12 mouse cellular contexts compared by ENCODE assay signal in genomic region chr3:97930141-97930786, GRCm38 (mm10). TPM values are rescaled to one million over a fixed set of nuclear protein-coding genes. Genes with fewer than 3 reads are reported as not detected.
DNase-seq lines count a peak whose midpoint lies in the region; ATAC-seq and TF ChIP-seq lines count a peak whose summit lies in the region.
"Had no signal": no experiment of that assay in that cellular context is flagged by ENCODE, and none has a peak within 500 bp of the region (broad histone marks: within the 10 kb centered on the region; RNA-seq: fewer than 3 reads in every experiment).

No protein-coding gene starts in this region.

- H3K4me1 ChIP-seq in intestine, postnatal 0 days (replicated peaks; ENCODE audit: control insufficient read depth, insufficient read depth, low read length) = no peaks in the 10 kb centered on the region
- H3K4me1 ChIP-seq in intestine, embryonic 15.5 days (replicated peaks) = peaks cover 17% of the 10 kb centered on the region
- peaks cover 23 to 42% of the 10 kb centered on the region in 2 experiments for H3K4me1 ChIP-seq in MEL (ENCODE audit: control insufficient read depth in 1 of 2, insufficient read depth in 2 of 2, low read length in 2 of 2)
- H3K4me1 ChIP-seq in liver, embryonic 13.5 days (replicated peaks) = peaks cover 73% of the 10 kb centered on the region

- no peak overlapping the region for H3K27ac ChIP-seq in intestine, postnatal 0 days (ENCODE audit: low read depth, low read length)
- no peak overlapping the region for H3K27ac ChIP-seq in intestine, embryonic 15.5 days
- peak overlapping the region; percentile 69 for H3K27ac ChIP-seq in MEL (ENCODE audit: control insufficient read depth, low read depth, low read length)
- H3K27ac ChIP-seq in liver, embryonic 13.5 days = no peak overlapping the region
- H3K27ac ChIP-seq: midbrain, embryonic 12.5 days had no signal

- H3K9ac ChIP-seq in intestine, postnatal 0 days (ENCODE audit: low read depth, low read length) = no peak overlapping the region
- H3K9ac ChIP-seq in intestine, embryonic 15.5 days = no peak overlapping the region
- peak overlapping the region; percentile 76 for H3K9ac ChIP-seq in MEL (ENCODE audit: control insufficient read depth, low read depth, low read length, poor library complexity, severe bottlenecking)
- H3K9ac ChIP-seq in liver, embryonic 13.5 days = no peak overlapping the region; the same call in 1 of the 2 replicates
- H3K9ac ChIP-seq: midbrain, embryonic 12.5 days had no signal

- TF ChIP-seq POLR2A in MEL (IDR thresholded peaks at IDR 0.05; ENCODE audit: control insufficient read depth in 1 of 2, insufficient read depth in 1 of 2, low read depth in 1 of 2, low read length in 2 of 2, poor library complexity in 1 of 2) = no peak; a peak in 1 of 4 replicates
- TF ChIP-seq POLR2A in brain, embryonic 14.5 days (IDR thresholded peaks at IDR 0.05; ENCODE audit: borderline replicate concordance, extremely low read depth, insufficient read depth, insufficient read length, poor library complexity, severe bottlenecking) = no peak

- TF ChIP-seq CTCF in intestine, postnatal 0 days (IDR thresholded peaks at IDR 0.05; ENCODE audit: low read depth) = peak; percentile 36; the same call in 1 of the 2 replicates
- peak in 1 of 3 experiments; percentile 13; a peak in 1 of 6 replicates for TF ChIP-seq CTCF in MEL (IDR thresholded peaks at IDR 0.05 in 2 of 3, conservative IDR thresholded peaks at IDR 0.05 in 1 of 3; ENCODE audit: control insufficient read depth in 1 of 3, insufficient read depth in 1 of 3, low read depth in 2 of 3, low read length in 3 of 3, poor library complexity in 1 of 3, severe bottlenecking in 1 of 3)
- TF ChIP-seq CTCF in brain, embryonic 14.5 days (IDR thresholded peaks at IDR 0.05; ENCODE audit: borderline replicate concordance, extremely low read depth, insufficient read depth, insufficient read length) = no peak

- no peak overlapping the region for H3K4me2 ChIP-seq in intestine, postnatal 0 days (replicated peaks; ENCODE audit: low read depth)
- no peak overlapping the region for H3K4me2 ChIP-seq in intestine, embryonic 15.5 days (replicated peaks)
- H3K4me2 ChIP-seq in liver, embryonic 13.5 days = peak overlapping the region; percentile 3; the same call in 1 of the 2 replicates
- H3K4me2 ChIP-seq: midbrain, embryonic 12.5 days had no signal

- peak; percentile 76 for DNase-seq in MEL (ENCODE audit: low read depth, low spot score)
- peak; percentile 12 for DNase-seq in brain, embryonic 14.5 days (ENCODE audit: low read depth)
- DNase-seq in liver, embryonic 13.5 days = no peak
- no peak for DNase-seq in kidney, postnatal 25 days
- DNase-seq: cerebellum, adult 11-12 months; kidney, postnatal 14 days had no signal

- TF ChIP-seq EP300 in MEL (IDR thresholded peaks at IDR 0.05; ENCODE audit: low read depth in 1 of 2, low read length in 2 of 2) = no peak; a peak in 2 of 4 replicates

- H3K9me3 ChIP-seq in intestine, postnatal 0 days (ENCODE audit: control insufficient read depth) = no peaks in the 10 kb centered on the region
- no peaks in the 10 kb centered on the region for H3K9me3 ChIP-seq in intestine, embryonic 15.5 days
- H3K9me3 ChIP-seq in MEL (replicated peaks; ENCODE audit: insufficient read depth, low read length) = no peaks in the 10 kb centered on the region
- no peaks in the 10 kb centered on the region for H3K9me3 ChIP-seq in liver, embryonic 13.5 days (replicated peaks)
- H3K9me3 ChIP-seq: G1E; midbrain, embryonic 12.5 days had no signal

- ATAC-seq in intestine, postnatal 0 days = no peak
- no peak for ATAC-seq in intestine, embryonic 15.5 days
- no peak for ATAC-seq in liver, embryonic 13.5 days (ENCODE audit: low read depth)
- no peak for ATAC-seq in erythroid progenitor cell, adult 5-6 weeks (replicated peaks; ENCODE audit: low FRiP score, poor library complexity, severe bottlenecking)

- H3K36me3 ChIP-seq in intestine, postnatal 0 days (ENCODE audit: control insufficient read depth, insufficient read depth) = no peaks in the 10 kb centered on the region
- no peaks in the 10 kb centered on the region for H3K36me3 ChIP-seq in intestine, embryonic 15.5 days
- H3K36me3 ChIP-seq in MEL (ENCODE audit: control insufficient read depth in 1 of 2, insufficient read depth in 2 of 2, low read length in 2 of 2) = peaks cover 0 to 33% of the 10 kb centered on the region in 2 experiments; a peak in 2 of 4 replicates
- H3K36me3 ChIP-seq in liver, embryonic 13.5 days = no peaks in the 10 kb centered on the region
- H3K36me3 ChIP-seq: midbrain, embryonic 12.5 days had no signal

- no peaks in the 10 kb centered on the region; the same call in 1 of the 2 replicates for H3K79me2 ChIP-seq in MEL (ENCODE audit: control insufficient read depth, insufficient read depth, low read length, poor library complexity)

- 56% methylated on average over 12 of the region's 12 CpGs for WGBS in intestine, postnatal 0 days
- 54% methylated on average over 12 of the region's 12 CpGs for WGBS in intestine, embryonic 15.5 days
- 38% methylated on average over 12 of the region's 12 CpGs for WGBS in liver, embryonic 13.5 days (ENCODE audit: insufficient replicate concordance)

- no peaks in the 10 kb centered on the region for H3K27me3 ChIP-seq in intestine, postnatal 0 days (replicated peaks; ENCODE audit: control insufficient read depth, insufficient read depth, low read length)
- no peaks in the 10 kb centered on the region for H3K27me3 ChIP-seq in intestine, embryonic 15.5 days (replicated peaks)
- H3K27me3 ChIP-seq in MEL (ENCODE audit: control insufficient read depth in 1 of 2, insufficient read depth in 2 of 2, low read length in 2 of 2) = no peaks in the 10 kb centered on the region
- no peaks in the 10 kb centered on the region for H3K27me3 ChIP-seq in liver, embryonic 13.5 days

- TF ChIP-seq RAD21 in MEL (IDR thresholded peaks at IDR 0.05; ENCODE audit: low read depth, low read length) = peak; percentile 12; the same call in 1 of the 2 replicates

- no peak overlapping the region for H3K4me3 ChIP-seq in intestine, postnatal 0 days (ENCODE audit: low read depth, low read length)
- no peak overlapping the region for H3K4me3 ChIP-seq in intestine, embryonic 15.5 days (replicated peaks)
- peak overlapping the region; percentile 60 to 72 for H3K4me3 ChIP-seq in MEL (ENCODE audit: control insufficient read depth in 1 of 2, insufficient read depth in 1 of 2, low read depth in 2 of 2, low read length in 2 of 2)
- H3K4me3 ChIP-seq in liver, embryonic 13.5 days (replicated peaks) = no peak overlapping the region
- H3K4me3 ChIP-seq: left cerebral cortex, adult 2 months; midbrain, embryonic 12.5 days had no signal

TF ChIP-seq in MEL, 35 proteins besides CTCF, POLR2A, EP300 and RAD21 (continues in another document):
- TF ChIP-seq UBTF (IDR thresholded peaks at IDR 0.05; ENCODE audit: borderline replicate concordance, insufficient read depth, low read depth, low read length) (no peak), ETS1 (IDR thresholded peaks at IDR 0.05; ENCODE audit: low read depth, low read length) (no peak), ZC3H11A (IDR thresholded peaks at IDR 0.05; ENCODE audit: low read depth, low read length) (no peak), ZNF384 (IDR thresholded peaks at IDR 0.05; ENCODE audit: low read depth, low read length) (no peak), ZMIZ1 (IDR thresholded peaks at IDR 0.05; ENCODE audit: low read depth, low read length) (no peak), MEF2A (IDR thresholded peaks at IDR 0.05; ENCODE audit: extremely low read depth, insufficient replicate concordance, low read depth, low read length, poor library complexity, severe bottlenecking) (no peak), NELFE (IDR thresholded peaks at IDR 0.05; ENCODE audit: low read depth, low read length) (no peak), TBP (IDR thresholded peaks at IDR 0.05; ENCODE audit: low read depth, low read length) (0 out of 2 replicates have a peak, but pooled peaks have one; percentile 39), SMC3 (IDR thresholded peaks at IDR 0.05; ENCODE audit: low read depth, low read length) (peak; percentile 39), MAFK (IDR thresholded peaks at IDR 0.05; ENCODE audit: borderline replicate concordance, low read depth, low read length) (no peak), MXI1 (IDR thresholded peaks at IDR 0.05; ENCODE audit: low read depth, low read length) (0 out of 2 replicates have a peak, but pooled peaks have one; percentile 19), USF2 (IDR thresholded peaks at IDR 0.05; ENCODE audit: borderline replicate concordance in 1 of 2, insufficient read depth in 1 of 2, low read depth in 1 of 2, low read length in 2 of 2) (no peak), POLR2AphosphoS5 (IDR thresholded peaks at IDR 0.05; ENCODE audit: borderline replicate concordance, low read depth, low read length) (no peak), SIN3A (IDR thresholded peaks at IDR 0.05; ENCODE audit: low read length) (peak; percentile 56), KAT2A (conservative IDR thresholded peaks at IDR 0.05; ENCODE audit: low read depth, low read length) (no peak), JUND (IDR thresholded peaks at IDR 0.05; ENCODE audit: low read depth, low read length) (no peak)

RNA-seq across cellular contexts. Expression of gene Sec22b, which starts 29.3 kb away (rescaled TPM):
- 226 and 228 TPM in 2 replicates for polyA plus RNA-seq in intestine, postnatal 0 days (2015; fragmentation: Nextera tagmentation; extraction: Ambion mirVana)
- polyA plus RNA-seq in intestine, embryonic 15.5 days (2015; fragmentation: Nextera tagmentation; extraction: Ambion mirVana) = 132 and 142 TPM in 2 replicates
- total RNA-seq in MEL (2012; rRNA removed) = 35.3 and 36.8 TPM in 2 replicates
- 10 to 100 TPM in 1 of 2 experiments, not detected in 1; 43.3 TPM for polyA plus RNA-seq in MEL (2012; ENCODE audit: insufficient read depth in 1 of 2, insufficient read length in 2 of 2, low read depth in 1 of 2, low replicate concordance in 2 of 2, missing spikeins in 1 of 2)
- polyA plus RNA-seq in brain, embryonic 14.5 days (2012; rRNA removed) = 51.2 and 53.4 TPM in 2 replicates
- 60.8 and 67.3 TPM in 2 replicates for polyA plus RNA-seq in liver, embryonic 13.5 days (2015; fragmentation: Nextera tagmentation; extraction: Ambion mirVana)
- total RNA-seq in erythroid progenitor cell, adult 5-6 weeks (2015; ENCODE audit: low replicate concordance) = 23.5 and 38.2 TPM in 2 replicates
- 8.7 and 31.7 TPM in 2 replicates for total RNA-seq in erythroid progenitor cell, adult 5-6 weeks (2017; ENCODE audit: low replicate concordance)

RNA-seq across cellular contexts. Expression of gene Pde4dip, which starts 41.8 kb away (rescaled TPM):
- polyA plus RNA-seq in intestine, postnatal 0 days (2015; fragmentation: Nextera tagmentation; extraction: Ambion mirVana) = 10.0 and 12.4 TPM in 2 replicates
- 23.7 and 23.8 TPM in 2 replicates for polyA plus RNA-seq in intestine, embryonic 15.5 days (2015; fragmentation: Nextera tagmentation; extraction: Ambion mirVana)
- 52.4 and 53.3 TPM in 2 replicates for total RNA-seq in MEL (2012; rRNA removed)
- 10 to 100 TPM in 1 of 2 experiments, not detected in 1; 47.6 TPM for polyA plus RNA-seq in MEL (2012; ENCODE audit: insufficient read depth in 1 of 2, insufficient read length in 2 of 2, low read depth in 1 of 2, low replicate concordance in 2 of 2, missing spikeins in 1 of 2)
- 44.3 and 69.0 TPM in 2 replicates for polyA plus RNA-seq in brain, embryonic 14.5 days (2012; rRNA removed)
- polyA plus RNA-seq in liver, embryonic 13.5 days (2015; fragmentation: Nextera tagmentation; extraction: Ambion mirVana) = 5.8 and 7.5 TPM in 2 replicates
- 1.3 and 1.8 TPM in 2 replicates for total RNA-seq in erythroid progenitor cell, adult 5-6 weeks (2015; ENCODE audit: low replicate concordance)
- total RNA-seq in erythroid progenitor cell, adult 5-6 weeks (2017; ENCODE audit: low replicate concordance) = 1.8 and 2.3 TPM in 2 replicates

Comparison
In these comparisons a context has a peak if more than half of its experiments do, and no peak if none do; other contexts are left out.
1. H3K4me3 ChIP-seq: peak in MEL (2 of 2); none in intestine, postnatal 0 days (single experiment), intestine, embryonic 15.5 days (single experiment) and liver, embryonic 13.5 days (single experiment).
2. DNase-seq: peak in MEL (single experiment) and brain, embryonic 14.5 days (single experiment); none in liver, embryonic 13.5 days (single experiment) and kidney, postnatal 25 days (0 of 2).